Comparison of ENCODE assay signal across 15 mouse cellular contexts in genomic region chr3:116396571-116396970, GRCm38 (mm10). TPM values are rescaled to one million over a fixed set of nuclear protein-coding genes. Genes with fewer than 3 reads are reported as not detected.
A peak's percentile ranks its signal among the peaks of the same experiment; 100 is the strongest.
DNase-seq lines count a peak whose midpoint lies in the region; ATAC-seq and TF ChIP-seq lines count a peak whose summit lies in the region.
"Had no signal": no experiment of that assay in that cellular context is flagged by ENCODE, and none has a peak within 500 bp of the region (broad histone marks: within the 10 kb centered on the region; RNA-seq: fewer than 3 reads in every experiment).

No protein-coding gene starts in this region.

- no peak for TF ChIP-seq POLR2A in brain, embryonic 14.5 days (IDR thresholded peaks at IDR 0.05; ENCODE audit: borderline replicate concordance, extremely low read depth, insufficient read depth, insufficient read length, poor library complexity, severe bottlenecking)

- DNase-seq in gastrocnemius, adult 18-20 months (ENCODE audit: low spot score) = peak; percentile 78
- no peak for DNase-seq in gastrocnemius, postnatal 10 days
- peak; percentile 43 for DNase-seq in ovary, adult 18-20 months (ENCODE audit: low spot score)
- no peak for DNase-seq in ovary, postnatal 36 days (ENCODE audit: low spot score)
- peak; percentile 23 for DNase-seq in brain, embryonic 14.5 days (ENCODE audit: low read depth)
- DNase-seq in skeletal muscle tissue, adult 2 months (ENCODE audit: low read depth, low spot score) = peak; percentile 83
- DNase-seq: cerebellum, adult 11-12 months; cerebellum, postnatal 10 days; heart, postnatal 14 days; kidney, adult 18-20 months; lung, embryonic 14.5 days; thymus, postnatal 14 days had no signal

- ATAC-seq in activated CD4-positive, CD25-positive, alpha-beta regulatory T cell, adult 4 months = no peak
- ATAC-seq: forebrain, embryonic 13.5 days; midbrain, embryonic 13.5 days had no signal

- no peak for TF ChIP-seq CTCF in brain, embryonic 14.5 days (IDR thresholded peaks at IDR 0.05; ENCODE audit: borderline replicate concordance, extremely low read depth, insufficient read depth, insufficient read length)

RNA-seq across cellular contexts. Expression of gene Cdc14a, which starts 27.3 kb away (rescaled TPM):
- total RNA-seq in gastrocnemius, adult 18-20 months (2021) = 10 to 100 TPM in 1 of 2 experiments, 1 to 10 TPM in 1; 9.4 to 16.7 TPM
- total RNA-seq in gastrocnemius, postnatal 10 days (2021) = 10 to 100 TPM; 19.1 to 22.1 TPM
- 6.5 and 8.5 TPM in 2 replicates for polyA plus RNA-seq in brain, embryonic 14.5 days (2012; rRNA removed)
- polyA plus RNA-seq in activated CD4-positive, CD25-positive, alpha-beta regulatory T cell, adult 4 months (2017; shearing (Covaris generic)) = 10 to 100 TPM; 12.0 to 12.1 TPM

Comparison
In these comparisons a context has a peak if more than half of its experiments do, and no peak if none do; other contexts are left out.
1. DNase-seq: peak in gastrocnemius, adult 18-20 months (single experiment), ovary, adult 18-20 months (single experiment), brain, embryonic 14.5 days (single experiment) and skeletal muscle tissue, adult 2 months (single experiment); none in gastrocnemius, postnatal 10 days (single experiment) and ovary, postnatal 36 days (single experiment).